Mouse (Mus musculus): ENCODE data around the gene Zfp715.

DNA sequence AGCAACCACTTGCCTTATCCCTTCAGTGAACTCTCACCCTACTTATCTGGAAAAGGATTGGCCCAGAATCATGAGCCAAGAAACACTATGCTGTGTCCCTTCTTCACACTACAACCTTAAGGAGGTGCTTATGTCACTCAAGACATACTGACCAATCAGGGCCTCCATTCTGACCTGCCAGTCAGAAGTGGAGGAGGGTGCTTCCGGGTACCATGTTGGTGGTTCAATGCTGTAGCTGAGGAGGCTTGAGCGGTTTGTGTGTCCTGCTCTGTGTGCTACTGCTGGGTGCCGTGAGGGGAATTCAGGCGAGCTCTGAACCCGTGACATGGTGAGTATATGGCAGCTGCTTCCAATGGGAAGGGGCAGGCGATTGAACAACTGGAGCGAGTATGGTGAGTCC lies 59.6 kb downstream of the Zfp715 start:
- TF ChIP-seq ZNF384 (IDR thresholded peaks at IDR 0.05; ENCODE audit: low read depth, low read length) (no peak), ZC3H11A (IDR thresholded peaks at IDR 0.05; ENCODE audit: borderline replicate concordance, low read depth, low read length) (no peak), HCFC1 (IDR thresholded peaks at IDR 0.05; ENCODE audit: borderline replicate concordance, insufficient read depth, low read length) (no peak)
